Mouse (Mus musculus): Measurements from ENCODE around the gene Lamb3.
"Not testable (repeated sequence)": the region's sequence is repeated elsewhere in the genome, so short reads cannot be mapped to it uniquely, and the experiment has no call there.

Gene Lamb3

GRCm38 (mm10) chr1:193244235-193244634 is 36.7 kb downstream of the Lamb3 start:
- DNase-seq (ENCODE audit: low read depth, low spot score): no peak

- no peak for DNase-seq (ENCODE audit: low read depth, low spot score)
Observed at GRCm38 (mm10) chr1:193250026-193250425, 42.5 kb downstream of the Lamb3 start.

GRCm38 (mm10) chr1:193251386-193251785 is 43.9 kb downstream of the Lamb3 start:
- DNase-seq (ENCODE audit: low read depth, low spot score): no peak

GRCm38 (mm10) chr1:193252616-193253015 is 45.1 kb downstream of the Lamb3 start:
- DNase-seq (ENCODE audit: low read depth, low spot score): no peak

GRCm38 (mm10) chr1:193253895-193254294 is 46.4 kb downstream of the Lamb3 start:
- not testable (repeated sequence) for DNase-seq (ENCODE audit: low read depth, low spot score)

GRCm38 (mm10) chr1:193255032-193255431 is 47.5 kb downstream of the Lamb3 start:
- DNase-seq (ENCODE audit: low read depth, low spot score): no peak

GRCm38 (mm10) chr1:193255488-193256288 is 48.2 kb downstream of the Lamb3 start:
- DNase-seq (ENCODE audit: low read depth, low spot score): peak; percentile 77

- DNase-seq (ENCODE audit: low read depth, low spot score): no peak
Observed at GRCm38 (mm10) chr1:193256289-193256577, 48.7 kb downstream of the Lamb3 start.

GRCm38 (mm10) chr1:193256621-193257098 is 49.2 kb downstream of the Lamb3 start:
- peak; percentile 27 for DNase-seq (ENCODE audit: low read depth, low spot score)

GRCm38 (mm10) chr1:193259559-193259958 is 52.1 kb downstream of the Lamb3 start:
- no peak for DNase-seq (ENCODE audit: low read depth, low spot score)

GRCm38 (mm10) chr1:193261897-193262548 is 54.5 kb downstream of the Lamb3 start:
- no peak for DNase-seq (ENCODE audit: low read depth, low spot score)

GRCm38 (mm10) chr1:193263026-193263907 is 55.8 kb downstream of the Lamb3 start:
- DNase-seq (ENCODE audit: low read depth, low spot score): no peak

- no peak for DNase-seq (ENCODE audit: low read depth, low spot score)
Observed at GRCm38 (mm10) chr1:193263955-193264598, 56.6 kb downstream of the Lamb3 start, which contains the start of gene Hsd11b1. Gene Hsd11b1, minus strand, starts transcription at chr1:193264075.

GRCm38 (mm10) chr1:193265734-193266133 is 58.2 kb downstream of the Lamb3 start:
- no peak for DNase-seq (ENCODE audit: low read depth, low spot score)

GRCm38 (mm10) chr1:193270965-193271763 is 63.7 kb downstream of the Lamb3 start:
- no peak for DNase-seq (ENCODE audit: low read depth, low spot score)

- DNase-seq (ENCODE audit: low read depth, low spot score): no peak
Observed at GRCm38 (mm10) chr1:193272137-193272915, 64.8 kb downstream of the Lamb3 start.

- DNase-seq (ENCODE audit: low read depth, low spot score): no peak
Observed at GRCm38 (mm10) chr1:193272916-193273601, 65.6 kb downstream of the Lamb3 start, which contains the start of gene G0s2. Gene G0s2, minus strand, starts transcription at chr1:193273217.

GRCm38 (mm10) chr1:193274407-193275071 is 67.0 kb downstream of the Lamb3 start:
- DNase-seq (ENCODE audit: low read depth, low spot score): no peak
